Comparison of ENCODE assay signal across 21 mouse cellular contexts in genomic region chr5:116573307-116573706, GRCm38 (mm10). TPM values are rescaled to one million over a fixed set of nuclear protein-coding genes. Genes with fewer than 3 reads are reported as not detected.
A peak's percentile ranks its signal among the peaks of the same experiment; 100 is the strongest.
DNase-seq lines count a peak whose midpoint lies in the region; ATAC-seq and TF ChIP-seq lines count a peak whose summit lies in the region.
"Had no signal": no experiment of that assay in that cellular context is flagged by ENCODE, and none has a peak within 500 bp of the region (broad histone marks: within the 10 kb centered on the region; RNA-seq: fewer than 3 reads in every experiment).

No protein-coding gene starts in this region.

- no peak for ATAC-seq in midbrain, embryonic 11.5 days (ENCODE audit: low FRiP score)
- ATAC-seq in midbrain, postnatal 0 days (ENCODE audit: low FRiP score): no peak
- no peak for ATAC-seq in forebrain, embryonic 12.5 days (ENCODE audit: low FRiP score)
- no peak for ATAC-seq in hindbrain, embryonic 14.5 days (ENCODE audit: low FRiP score)
- no peak for ATAC-seq in lung, postnatal 0 days

- peaks cover 62% of the 10 kb centered on the region for H3K4me1 ChIP-seq in midbrain, embryonic 11.5 days (ENCODE audit: control insufficient read depth, insufficient read depth, low read length)
- H3K4me1 ChIP-seq in midbrain, postnatal 0 days (ENCODE audit: insufficient read depth, low read length): no peaks in the 10 kb centered on the region; the same call in 1 of the 2 replicates
- H3K4me1 ChIP-seq in forebrain, embryonic 12.5 days: peaks cover 66% of the 10 kb centered on the region
- peaks cover 49% of the 10 kb centered on the region for H3K4me1 ChIP-seq in hindbrain, embryonic 14.5 days (replicated peaks; ENCODE audit: control insufficient read depth, insufficient read depth, low read length)
- no peaks in the 10 kb centered on the region for H3K4me1 ChIP-seq in lung, postnatal 0 days (ENCODE audit: insufficient read depth, low read depth, low read length)
- H3K4me1 ChIP-seq: liver, embryonic 15.5 days; megakaryocyte, embryonic 14.5 days; stomach, embryonic 15.5 days had no signal

- TF ChIP-seq CTCF in midbrain, postnatal 0 days (IDR thresholded peaks at IDR 0.05): no peak
- TF ChIP-seq CTCF in lung, postnatal 0 days (IDR thresholded peaks at IDR 0.05): no peak

- TF ChIP-seq EP300 in lung, postnatal 0 days (IDR thresholded peaks at IDR 0.05): no peak

- no peaks in the 10 kb centered on the region for H3K27me3 ChIP-seq in midbrain, embryonic 11.5 days (ENCODE audit: control insufficient read depth, insufficient read depth, low read length)
- H3K27me3 ChIP-seq in midbrain, postnatal 0 days (ENCODE audit: insufficient read depth, low read length): no peaks in the 10 kb centered on the region
- no peaks in the 10 kb centered on the region for H3K27me3 ChIP-seq in forebrain, embryonic 12.5 days
- H3K27me3 ChIP-seq in hindbrain, embryonic 14.5 days (ENCODE audit: control insufficient read depth, insufficient read depth, low read length): no peaks in the 10 kb centered on the region
- no peaks in the 10 kb centered on the region for H3K27me3 ChIP-seq in lung, postnatal 0 days (replicated peaks; ENCODE audit: insufficient read depth, low read length)
- H3K27me3 ChIP-seq: megakaryocyte, embryonic 14.5 days; stomach, embryonic 15.5 days had no signal

- no peaks in the 10 kb centered on the region for H3K9me3 ChIP-seq in midbrain, embryonic 11.5 days (ENCODE audit: control insufficient read depth, low read length)
- H3K9me3 ChIP-seq in midbrain, postnatal 0 days (ENCODE audit: low read length): no peaks in the 10 kb centered on the region
- H3K9me3 ChIP-seq in forebrain, embryonic 12.5 days: peaks cover 8% of the 10 kb centered on the region
- H3K9me3 ChIP-seq in hindbrain, embryonic 14.5 days (ENCODE audit: control insufficient read depth, low read length): no peaks in the 10 kb centered on the region
- H3K9me3 ChIP-seq in lung, postnatal 0 days (ENCODE audit: low read length): no peaks in the 10 kb centered on the region
- H3K9me3 ChIP-seq: limb, embryonic 13.5 days; liver, embryonic 15.5 days; stomach, embryonic 15.5 days had no signal

- peak; percentile 91 for DNase-seq in midbrain, embryonic 11.5 days (ENCODE audit: low spot score, missing footprints)
- no peak for DNase-seq in midbrain, postnatal 0 days (ENCODE audit: low spot score)
- no peak for DNase-seq in hindbrain, embryonic 14.5 days (ENCODE audit: low spot score)
- DNase-seq in retina, embryonic 14.5 days (ENCODE audit: low spot score): peak; percentile 58
- DNase-seq in thymus, postnatal 0 days (ENCODE audit: low spot score): no peak
- no peak for DNase-seq in lung, postnatal 0 days (ENCODE audit: low spot score)
- no peak for DNase-seq in adrenal gland, postnatal 25 days
- DNase-seq: adrenal gland, adult 8-10 months; B cell, adult 2 months; cerebellum, adult 11 months; gastrocnemius, postnatal 25 days; heart, postnatal 10 days; kidney, postnatal 4 days; lung, postnatal 10 days had no signal

- H3K27ac ChIP-seq in midbrain, embryonic 11.5 days (ENCODE audit: low read depth, low read length): peak overlapping the region; percentile 78
- H3K27ac ChIP-seq in midbrain, postnatal 0 days (ENCODE audit: low read depth, low read length): no peak overlapping the region
- H3K27ac ChIP-seq in forebrain, embryonic 12.5 days: peak overlapping the region; percentile 71
- H3K27ac ChIP-seq in hindbrain, embryonic 14.5 days: 0 out of 2 replicates have a peak overlapping the region, but pooled peaks have one; percentile 21
- H3K27ac ChIP-seq in lung, postnatal 0 days (ENCODE audit: low read length): no peak overlapping the region
- H3K27ac ChIP-seq: limb, embryonic 13.5 days; liver, embryonic 15.5 days; stomach, embryonic 15.5 days had no signal

- no peak overlapping the region for H3K9ac ChIP-seq in midbrain, embryonic 11.5 days (ENCODE audit: low read length)
- H3K9ac ChIP-seq in midbrain, postnatal 0 days (replicated peaks; ENCODE audit: low read length, poor library complexity, severe bottlenecking): no peak overlapping the region
- 0 out of 2 replicates have a peak overlapping the region, but pooled peaks have one; percentile 21 for H3K9ac ChIP-seq in forebrain, embryonic 12.5 days
- H3K9ac ChIP-seq in hindbrain, embryonic 14.5 days: no peak overlapping the region; the same call in 1 of the 2 replicates
- H3K9ac ChIP-seq in lung, postnatal 0 days (replicated peaks; ENCODE audit: low read depth): no peak overlapping the region
- H3K9ac ChIP-seq: limb, embryonic 13.5 days; liver, embryonic 15.5 days; stomach, embryonic 15.5 days had no signal

- WGBS in midbrain, embryonic 11.5 days: 22% methylated on average over 9 of the region's 9 CpGs
- 21% methylated on average over 9 of the region's 9 CpGs for WGBS in midbrain, postnatal 0 days
- 23% methylated on average over 9 of the region's 9 CpGs for WGBS in forebrain, embryonic 12.5 days
- WGBS in hindbrain, embryonic 14.5 days: 14% methylated on average over 9 of the region's 9 CpGs
- WGBS in lung, postnatal 0 days: 40% methylated on average over 9 of the region's 9 CpGs

- 0 out of 2 replicates have a peak overlapping the region, but pooled peaks have one; percentile 6 for H3K4me2 ChIP-seq in midbrain, embryonic 11.5 days
- no peak overlapping the region for H3K4me2 ChIP-seq in midbrain, postnatal 0 days (ENCODE audit: low read depth, low read length, poor library complexity, severe bottlenecking)
- H3K4me2 ChIP-seq in forebrain, embryonic 12.5 days: no peak overlapping the region
- H3K4me2 ChIP-seq in hindbrain, embryonic 14.5 days (replicated peaks): no peak overlapping the region
- H3K4me2 ChIP-seq in lung, postnatal 0 days (replicated peaks; ENCODE audit: low read depth, low read length): no peak overlapping the region
- H3K4me2 ChIP-seq: limb, embryonic 13.5 days; liver, embryonic 15.5 days; stomach, embryonic 15.5 days had no signal

- H3K36me3 ChIP-seq in midbrain, embryonic 11.5 days (ENCODE audit: control insufficient read depth, insufficient read depth, low read length): peaks cover 9% of the 10 kb centered on the region
- H3K36me3 ChIP-seq in midbrain, postnatal 0 days (ENCODE audit: insufficient read depth, low read length): no peaks in the 10 kb centered on the region
- H3K36me3 ChIP-seq in forebrain, embryonic 12.5 days (replicated peaks): peaks cover 16% of the 10 kb centered on the region
- peaks cover 8% of the 10 kb centered on the region; the same call in 1 of the 2 replicates for H3K36me3 ChIP-seq in hindbrain, embryonic 14.5 days (replicated peaks; ENCODE audit: control insufficient read depth, insufficient read depth)
- H3K36me3 ChIP-seq in lung, postnatal 0 days (ENCODE audit: insufficient read depth, low read length): no peaks in the 10 kb centered on the region
- H3K36me3 ChIP-seq: limb, embryonic 13.5 days; liver, embryonic 15.5 days; stomach, embryonic 15.5 days had no signal

- no peak overlapping the region for H3K4me3 ChIP-seq in midbrain, embryonic 11.5 days (ENCODE audit: low read depth, low read length)
- H3K4me3 ChIP-seq in midbrain, postnatal 0 days (ENCODE audit: low read depth, low read length): no peak overlapping the region
- H3K4me3 ChIP-seq in forebrain, embryonic 12.5 days (replicated peaks): no peak overlapping the region
- no peak overlapping the region for H3K4me3 ChIP-seq in hindbrain, embryonic 14.5 days (replicated peaks; ENCODE audit: low read length)
- no peak overlapping the region for H3K4me3 ChIP-seq in lung, postnatal 0 days (ENCODE audit: low read depth, low read length)
- H3K4me3 ChIP-seq: limb, embryonic 13.5 days; liver, embryonic 15.5 days; megakaryocyte, embryonic 14.5 days; stomach, embryonic 15.5 days had no signal

RNA-seq across cellular contexts. Expression of gene Srrm4, which starts 18.3 kb away (rescaled TPM):
- polyA plus RNA-seq in midbrain, embryonic 11.5 days (2014; fragmentation: Nextera tagmentation; extraction: Ambion mirVana): 17.3 and 17.4 TPM in 2 replicates
- total RNA-seq in midbrain, postnatal 0 days (2014; rRNA removed): 8.0 and 10.7 TPM in 2 replicates
- 11.2 and 15.4 TPM in 2 replicates for polyA plus RNA-seq in midbrain, postnatal 0 days (2015; fragmentation: Nextera tagmentation; extraction: Ambion mirVana)
- polyA plus RNA-seq in forebrain, embryonic 12.5 days (2016; fragmentation: Nextera tagmentation; extraction: Ambion mirVana): 21.6 and 22.4 TPM in 2 replicates
- polyA plus RNA-seq in hindbrain, embryonic 14.5 days (2014; fragmentation: Nextera tagmentation; extraction: Ambion mirVana): 18.0 and 19.2 TPM in 2 replicates
- 0.12 TPM in 1 of 2 replicates, not detected in the other for polyA plus RNA-seq in thymus, postnatal 0 days (2015; fragmentation: Nextera tagmentation; extraction: Ambion mirVana)
- 0.17 and 0.27 TPM in 2 replicates for polyA plus RNA-seq in lung, postnatal 0 days (2015; fragmentation: Nextera tagmentation; extraction: Ambion mirVana)
- 1.3 and 2.2 TPM in 2 replicates for total RNA-seq in adrenal gland, postnatal 25 days (2021)
- total RNA-seq: common myeloid progenitor, adult 5-6 weeks; neutrophil, adult 5-6 weeks had no signal

Comparison
In these comparisons a context has a peak if more than half of its experiments do, and no peak if none do; other contexts are left out.
1. DNase-seq: peak in midbrain, embryonic 11.5 days (single experiment) and retina, embryonic 14.5 days (single experiment); none in midbrain, postnatal 0 days (single experiment), hindbrain, embryonic 14.5 days (single experiment), thymus, postnatal 0 days (single experiment), lung, postnatal 0 days (single experiment) and adrenal gland, postnatal 25 days (single experiment).
2. H3K27ac ChIP-seq: peak in midbrain, embryonic 11.5 days (single experiment), forebrain, embryonic 12.5 days (single experiment) and hindbrain, embryonic 14.5 days (single experiment); none in midbrain, postnatal 0 days (single experiment) and lung, postnatal 0 days (single experiment).